Mouse (Mus musculus) naive thymus-derived CD4-positive, alpha-beta T cell, adult 2 months (primary cell): Measurements from ENCODE around the gene Spata13.
A peak's percentile ranks its signal among the peaks of the same experiment; 100 is the strongest.

Source experiments
- DNase-seq: peaks from one replicate; pipeline ENCODE4 v3.0.0-alpha.2; 2011; ENCODE audit warnings: low read depth

Gene Spata13

GRCm38 (mm10) chr14:60751581-60751980, 117.8 kb downstream of the Spata13 start:
- DNase-seq = no peak

- DNase-seq = no peak
These were observed 119.3 kb downstream of the Spata13 start for GRCm38 (mm10) chr14:60752892-60753800.

GRCm38 (mm10) chr14:60753801-60754126, 120.0 kb downstream of the Spata13 start:
- DNase-seq = no peak

- DNase-seq = no peak
These were observed 120.9 kb downstream of the Spata13 start for GRCm38 (mm10) chr14:60754656-60755055.

- DNase-seq = no peak
These were observed 122.5 kb downstream of the Spata13 start for GRCm38 (mm10) chr14:60756271-60756670.

GRCm38 (mm10) chr14:60757265-60757664, 123.5 kb downstream of the Spata13 start:
- DNase-seq = no peak

GRCm38 (mm10) chr14:60757722-60758121, 123.9 kb downstream of the Spata13 start:
- DNase-seq = no peak

GRCm38 (mm10) chr14:60759097-60759496, 125.3 kb downstream of the Spata13 start:
- DNase-seq = no peak

- no peak for DNase-seq
These were observed 128.0 kb downstream of the Spata13 start for GRCm38 (mm10) chr14:60761801-60762200.

GRCm38 (mm10) chr14:60762754-60763153, 129.0 kb downstream of the Spata13 start:
- no peak for DNase-seq

GRCm38 (mm10) chr14:60763746-60764145, 129.9 kb downstream of the Spata13 start:
- no peak for DNase-seq

GRCm38 (mm10) chr14:60764526-60764925, 130.7 kb downstream of the Spata13 start:
- no peak for DNase-seq

- no peak for DNase-seq
These were observed 131.2 kb downstream of the Spata13 start for GRCm38 (mm10) chr14:60765025-60765424.

- DNase-seq = no peak
These were observed 134.1 kb downstream of the Spata13 start, which contains the start of gene C1qtnf9 for GRCm38 (mm10) chr14:60767884-60768283. Gene C1qtnf9 (plus strand): TSS chr14:60768134.

- no peak for DNase-seq
These were observed 135.5 kb downstream of the Spata13 start for GRCm38 (mm10) chr14:60769340-60769739.

- DNase-seq = no peak
These were observed 136.8 kb downstream of the Spata13 start for GRCm38 (mm10) chr14:60770594-60770993.

- DNase-seq = peak; percentile 89
These were observed 137.3 kb downstream of the Spata13 start for GRCm38 (mm10) chr14:60771057-60771456.

GRCm38 (mm10) chr14:60773476-60773875, 139.7 kb downstream of the Spata13 start:
- no peak for DNase-seq

GRCm38 (mm10) chr14:60776521-60776920, 142.7 kb downstream of the Spata13 start:
- no peak for DNase-seq

GRCm38 (mm10) chr14:60777485-60777919, 143.7 kb downstream of the Spata13 start:
- no peak for DNase-seq

- DNase-seq = no peak
These were observed 145.4 kb downstream of the Spata13 start for GRCm38 (mm10) chr14:60779198-60779597.

- DNase-seq = no peak
These were observed 148.4 kb downstream of the Spata13 start for GRCm38 (mm10) chr14:60782121-60782656.

GRCm38 (mm10) chr14:60783196-60783595, 149.4 kb downstream of the Spata13 start:
- no peak for DNase-seq
